Mouse (Mus musculus): ENCODE measurements around the gene Celsr1. TPM values are rescaled to one million over a fixed set of nuclear protein-coding genes. Genes with fewer than 3 reads are reported as not detected.

Celsr1 gene
- total and polyA plus RNA-seq, 2 experiments = 2.4 to 11.5 TPM

GRCm38 (mm10) chr15:85987896-85988295 is 45.7 kb downstream of the Celsr1 start:
- H3K9ac ChIP-seq (ENCODE audit: low read depth, low read length) = no peak overlapping the region
- WGBS = 75% methylated on average over 5 of the region's 5 CpGs

GRCm38 (mm10) chr15:85986170-85986569 is 47.4 kb downstream of the Celsr1 start:
- Histone ChIP-seq H3K4me1 (ENCODE audit: control insufficient read depth, insufficient read depth, low read length) (peaks cover 3% of the 10 kb centered on the region; the same call in 1 of the 2 replicates), H3K79me2 (ENCODE audit: control insufficient read depth, insufficient read depth, low read length) (no peaks in the 10 kb centered on the region), H3K27me3 (ENCODE audit: control insufficient read depth, insufficient read depth, low read length) (no peaks in the 10 kb centered on the region), H3K4me3 (ENCODE audit: insufficient read depth, low read depth, low read length) (no peak overlapping the region), H3K9ac (ENCODE audit: low read depth, low read length) (no peak overlapping the region), H3K36me3 (ENCODE audit: control insufficient read depth, insufficient read depth, low read length) (no peaks in the 10 kb centered on the region), H3K27ac (replicated peaks; ENCODE audit: insufficient read depth, low read depth, low read length) (no peak overlapping the region)
- no peak for TF ChIP-seq CTCF (IDR thresholded peaks at IDR 0.05; ENCODE audit: low read depth, low read length)
- no peak for TF ChIP-seq POLR2A (IDR thresholded peaks at IDR 0.05; ENCODE audit: extremely low read depth, insufficient read depth, low read length)
- WGBS = 91% methylated on average over 4 of the region's 4 CpGs
- no peak for DNase-seq (ENCODE audit: extremely low read depth, low read depth, low spot score)

More at GRCm38 (mm10) chr15:85987896-85988295, 45.7 kb downstream of the Celsr1 start:
- TF ChIP-seq CTCF (IDR thresholded peaks at IDR 0.05; ENCODE audit: low read depth, low read length) (no peak), POLR2A (IDR thresholded peaks at IDR 0.05; ENCODE audit: extremely low read depth, insufficient read depth, low read length) (no peak)
- H3K4me3 ChIP-seq (ENCODE audit: insufficient read depth, low read depth, low read length) = no peak overlapping the region
- H3K79me2 ChIP-seq (ENCODE audit: control insufficient read depth, insufficient read depth, low read length) = no peaks in the 10 kb centered on the region
- H3K4me1 ChIP-seq (ENCODE audit: control insufficient read depth, insufficient read depth, low read length) = peaks cover 5% of the 10 kb centered on the region
- no peaks in the 10 kb centered on the region for H3K36me3 ChIP-seq (ENCODE audit: control insufficient read depth, insufficient read depth, low read length)
- H3K27ac ChIP-seq (replicated peaks; ENCODE audit: insufficient read depth, low read depth, low read length) = no peak overlapping the region
- no peak for DNase-seq (ENCODE audit: extremely low read depth, low read depth, low spot score)
- H3K27me3 ChIP-seq (ENCODE audit: control insufficient read depth, insufficient read depth, low read length) = no peaks in the 10 kb centered on the region

- TF ChIP-seq CTCF (IDR thresholded peaks at IDR 0.05; ENCODE audit: low read depth, low read length) = no peak
- no peak for TF ChIP-seq POLR2A (IDR thresholded peaks at IDR 0.05; ENCODE audit: extremely low read depth, insufficient read depth, low read length)
- DNase-seq (ENCODE audit: extremely low read depth, low read depth, low spot score) = peak; percentile 28
- WGBS = 78% methylated on average over 4 of the region's 4 CpGs
Observed at GRCm38 (mm10) chr15:85985601-85986000, 48.0 kb downstream of the Celsr1 start.

GRCm38 (mm10) chr15:85983131-85983530 is 50.4 kb downstream of the Celsr1 start:
- no peaks in the 10 kb centered on the region for H3K4me1 ChIP-seq (ENCODE audit: control insufficient read depth, insufficient read depth, low read length)
- no peaks in the 10 kb centered on the region for H3K79me2 ChIP-seq (ENCODE audit: control insufficient read depth, insufficient read depth, low read length)
- TF ChIP-seq CTCF (IDR thresholded peaks at IDR 0.05; ENCODE audit: low read depth, low read length) (no peak), POLR2A (IDR thresholded peaks at IDR 0.05; ENCODE audit: extremely low read depth, insufficient read depth, low read length) (no peak)
- no peak overlapping the region for H3K9ac ChIP-seq (ENCODE audit: low read depth, low read length)
- H3K36me3 ChIP-seq (ENCODE audit: control insufficient read depth, insufficient read depth, low read length) = no peaks in the 10 kb centered on the region
- H3K4me3 ChIP-seq (ENCODE audit: insufficient read depth, low read depth, low read length) = no peak overlapping the region
- H3K27me3 ChIP-seq (ENCODE audit: control insufficient read depth, insufficient read depth, low read length) = no peaks in the 10 kb centered on the region
- no peak for DNase-seq (ENCODE audit: extremely low read depth, low read depth, low spot score)
- no peak overlapping the region for H3K27ac ChIP-seq (replicated peaks; ENCODE audit: insufficient read depth, low read depth, low read length)
- whole genome bisulfite sequencing = 81% methylated on average over 7 of the region's 7 CpGs

More at GRCm38 (mm10) chr15:85985601-85986000, 48.0 kb downstream of the Celsr1 start:
- H3K4me3 ChIP-seq (ENCODE audit: insufficient read depth, low read depth, low read length) = no peak overlapping the region
- no peaks in the 10 kb centered on the region for H3K36me3 ChIP-seq (ENCODE audit: control insufficient read depth, insufficient read depth, low read length)
- no peaks in the 10 kb centered on the region for H3K79me2 ChIP-seq (ENCODE audit: control insufficient read depth, insufficient read depth, low read length)
- H3K9ac ChIP-seq (ENCODE audit: low read depth, low read length) = no peak overlapping the region
- no peak overlapping the region for H3K27ac ChIP-seq (replicated peaks; ENCODE audit: insufficient read depth, low read depth, low read length)
- no peaks in the 10 kb centered on the region for H3K4me1 ChIP-seq (ENCODE audit: control insufficient read depth, insufficient read depth, low read length)
- H3K27me3 ChIP-seq (ENCODE audit: control insufficient read depth, insufficient read depth, low read length) = no peaks in the 10 kb centered on the region

GRCm38 (mm10) chr15:85982416-85982775 is 51.2 kb downstream of the Celsr1 start:
- Histone ChIP-seq H3K9ac (ENCODE audit: low read depth, low read length) (no peak overlapping the region), H3K27ac (replicated peaks; ENCODE audit: insufficient read depth, low read depth, low read length) (no peak overlapping the region), H3K4me1 (ENCODE audit: control insufficient read depth, insufficient read depth, low read length) (no peaks in the 10 kb centered on the region), H3K4me3 (ENCODE audit: insufficient read depth, low read depth, low read length) (no peak overlapping the region), H3K79me2 (ENCODE audit: control insufficient read depth, insufficient read depth, low read length) (no peaks in the 10 kb centered on the region), H3K36me3 (ENCODE audit: control insufficient read depth, insufficient read depth, low read length) (no peaks in the 10 kb centered on the region), H3K27me3 (ENCODE audit: control insufficient read depth, insufficient read depth, low read length) (no peaks in the 10 kb centered on the region)
- DNase-seq (ENCODE audit: extremely low read depth, low read depth, low spot score) = no peak
- TF ChIP-seq CTCF (IDR thresholded peaks at IDR 0.05; ENCODE audit: low read depth, low read length) = no peak
- TF ChIP-seq POLR2A (IDR thresholded peaks at IDR 0.05; ENCODE audit: extremely low read depth, insufficient read depth, low read length) = no peak
- WGBS = 62% methylated on average over 3 of the region's 3 CpGs

- H3K9ac ChIP-seq (ENCODE audit: low read depth, low read length) = no peak overlapping the region
- H3K4me3 ChIP-seq (ENCODE audit: insufficient read depth, low read depth, low read length) = no peak overlapping the region
- no peaks in the 10 kb centered on the region for H3K27me3 ChIP-seq (ENCODE audit: control insufficient read depth, insufficient read depth, low read length)
- H3K4me1 ChIP-seq (ENCODE audit: control insufficient read depth, insufficient read depth, low read length) = no peaks in the 10 kb centered on the region
- TF ChIP-seq POLR2A (IDR thresholded peaks at IDR 0.05; ENCODE audit: extremely low read depth, insufficient read depth, low read length) (no peak), CTCF (IDR thresholded peaks at IDR 0.05; ENCODE audit: low read depth, low read length) (no peak)
- H3K27ac ChIP-seq (replicated peaks; ENCODE audit: insufficient read depth, low read depth, low read length) = no peak overlapping the region
- DNase-seq (ENCODE audit: extremely low read depth, low read depth, low spot score) = no peak
- WGBS = 45% methylated on average over 11 of the region's 11 CpGs
- H3K36me3 ChIP-seq (ENCODE audit: control insufficient read depth, insufficient read depth, low read length) = no peaks in the 10 kb centered on the region
- H3K79me2 ChIP-seq (ENCODE audit: control insufficient read depth, insufficient read depth, low read length) = no peaks in the 10 kb centered on the region
Observed at GRCm38 (mm10) chr15:85981768-85982415, 51.7 kb downstream of the Celsr1 start.
